Mouse (Mus musculus) cerebellum, postnatal 10 days (tissue): ENCODE data around the gene Wbp11.

ENCODE experiments used
- DNase-seq, 2 experiments: peaks; one replicate each; pipeline ENCODE4 v3.0.0; 2021; ENCODE audit warnings: mixed read lengths in 2 of 2

The Wbp11 gene

DNA sequence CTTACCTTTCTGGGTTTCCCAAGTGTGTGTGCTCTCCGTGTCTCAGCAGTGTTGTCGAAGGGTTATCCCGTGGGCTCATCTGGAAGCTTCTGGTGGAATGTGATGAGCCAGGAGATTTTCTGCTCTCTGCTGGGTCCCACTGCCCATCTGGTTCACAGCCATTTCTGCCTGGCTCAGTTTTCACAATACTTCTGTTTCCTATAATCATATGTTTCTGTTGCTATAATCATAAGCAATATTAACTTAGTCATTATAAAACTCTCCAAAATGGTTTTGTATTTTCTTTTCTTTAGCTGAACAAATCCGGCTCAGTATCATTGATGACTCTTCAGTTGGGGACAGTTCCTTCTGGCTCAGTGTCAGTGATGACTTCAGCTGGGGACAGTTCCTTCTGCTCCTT is 7.3 kb upstream of the Wbp11 start, which contains the start of gene Smco3:
Gene Smco3 (minus strand): TSS at position 101 of the 400 bp plus-strand sequence.
- DNase-seq: peak in 1 of 2 experiments; percentile 22

DNA sequence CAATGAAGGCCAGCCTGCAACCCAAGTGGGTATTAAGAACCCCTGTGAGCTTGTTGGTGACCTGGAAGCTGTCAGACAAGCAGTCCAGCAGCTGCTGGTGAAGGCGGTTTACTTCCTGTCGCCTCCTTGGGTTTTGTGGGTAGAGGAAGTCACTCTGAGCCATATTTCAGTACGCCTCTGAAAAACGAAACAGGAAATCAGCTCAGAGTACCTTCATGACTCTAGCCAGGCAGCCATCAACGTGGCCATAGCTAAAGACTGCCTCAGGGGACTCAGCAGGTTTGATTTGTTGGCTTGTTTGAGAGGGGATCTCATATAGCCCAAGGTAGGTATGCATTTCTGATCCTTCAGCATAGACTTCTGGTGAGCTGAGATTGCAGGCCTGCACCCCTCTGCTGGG is 3.7 kb upstream of the Wbp11 start:
- no peak for DNase-seq

DNA sequence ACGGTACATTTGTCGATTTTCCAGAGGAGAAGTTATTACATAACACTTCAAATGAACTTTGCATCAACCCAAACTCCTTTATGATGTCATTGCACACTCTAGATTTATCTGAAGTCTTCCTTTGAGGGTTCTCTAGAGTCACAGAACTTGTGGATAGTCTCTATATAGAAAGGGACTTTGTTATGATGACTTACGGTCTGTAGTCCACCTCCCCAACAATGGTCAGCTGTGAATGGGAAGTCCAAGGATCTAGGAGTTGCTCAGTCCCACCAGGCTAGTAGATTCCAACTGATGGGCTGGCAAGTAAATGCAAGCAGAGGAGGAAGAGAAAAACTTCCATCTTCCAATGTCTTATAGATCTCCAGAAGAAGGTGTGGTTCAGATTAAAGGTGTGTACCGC is 648 bp upstream of the Wbp11 start:
- peak in 1 of 2 experiments; percentile 33 for DNase-seq

DNA sequence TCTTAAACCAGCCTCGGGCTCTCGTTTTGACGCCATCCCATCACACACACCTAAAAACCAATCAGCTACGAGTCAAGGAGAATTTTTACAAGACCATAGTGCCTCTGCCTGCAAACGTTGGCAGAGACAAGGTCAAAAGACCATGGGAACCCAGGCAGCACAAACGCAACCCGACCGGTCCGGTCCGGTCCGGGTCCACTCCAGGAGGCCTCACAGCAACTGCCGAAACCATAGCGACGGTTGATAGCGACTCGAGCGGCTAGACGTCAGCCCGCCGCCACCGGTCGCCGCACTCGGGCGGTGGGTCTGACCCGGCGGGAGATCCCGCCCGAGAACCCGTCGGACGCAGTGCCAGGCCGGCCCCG is 535 bp downstream of the Wbp11 start, which contains the start of gene BC049715:
Gene BC049715 (plus strand): TSS at position 111 of the 365 bp plus-strand sequence.
- DNase-seq: no peak

DNA sequence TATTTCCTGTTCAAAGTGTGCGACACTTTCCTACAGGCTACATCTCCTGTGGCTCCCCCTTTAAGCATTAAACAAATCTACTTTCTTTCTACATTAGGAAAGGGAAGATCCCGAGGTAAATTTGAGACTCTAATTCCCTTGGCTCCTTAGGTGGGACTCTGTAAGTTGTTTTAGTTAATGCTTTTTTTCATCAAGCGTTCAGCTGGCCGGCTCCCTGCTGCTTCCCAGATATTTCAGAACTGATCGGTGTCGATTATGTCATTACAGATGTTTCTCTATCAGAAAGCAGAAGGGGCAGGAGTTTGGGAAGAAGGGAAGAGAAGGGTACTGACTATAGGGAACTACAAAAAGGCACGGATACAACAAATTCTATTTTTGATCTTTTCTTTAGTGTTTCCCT is 917 bp downstream of the Wbp11 start:
- peak in 1 of 2 experiments; percentile 27 for DNase-seq

DNA sequence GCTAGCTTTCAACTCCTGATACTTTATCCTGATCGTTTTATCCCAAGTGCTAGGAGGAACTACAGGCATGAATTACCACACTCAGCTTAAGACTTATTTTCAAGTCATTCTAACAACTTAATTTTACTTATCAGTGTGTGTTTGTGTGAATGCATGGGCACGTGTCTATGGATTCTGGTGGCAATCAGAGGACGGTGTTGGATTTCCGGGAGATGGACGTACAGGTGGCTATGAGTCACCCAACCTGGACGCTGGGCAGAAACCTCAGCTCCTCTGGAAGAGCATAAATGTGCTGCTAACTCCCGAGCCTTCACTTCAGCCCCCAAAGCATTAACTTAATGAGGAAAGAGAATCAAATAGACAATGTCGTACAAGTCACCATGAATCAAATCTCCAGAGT is 3.0 kb downstream of the Wbp11 start:
- no peak for DNase-seq

DNA sequence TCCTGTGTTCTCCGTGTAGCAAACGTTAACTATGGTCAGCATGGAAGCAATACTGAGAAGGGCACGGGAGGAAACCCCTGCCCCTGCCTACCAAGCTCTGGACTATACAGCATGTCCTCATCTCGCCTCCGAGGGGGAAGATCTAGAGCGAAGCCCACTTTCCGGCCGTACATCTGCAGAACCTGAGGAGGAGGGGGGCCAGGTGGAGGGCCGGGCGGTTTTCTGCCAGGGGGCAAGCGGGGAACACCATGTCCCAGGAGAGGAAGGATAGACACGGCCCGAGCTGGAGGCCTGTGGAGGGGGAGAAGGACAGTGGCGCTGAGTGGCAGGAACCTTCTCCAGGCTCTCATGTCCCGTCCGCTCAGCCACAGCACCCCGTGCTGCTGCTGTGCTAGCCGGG is 6.9 kb downstream of the Wbp11 start:
- no peak for DNase-seq

DNA sequence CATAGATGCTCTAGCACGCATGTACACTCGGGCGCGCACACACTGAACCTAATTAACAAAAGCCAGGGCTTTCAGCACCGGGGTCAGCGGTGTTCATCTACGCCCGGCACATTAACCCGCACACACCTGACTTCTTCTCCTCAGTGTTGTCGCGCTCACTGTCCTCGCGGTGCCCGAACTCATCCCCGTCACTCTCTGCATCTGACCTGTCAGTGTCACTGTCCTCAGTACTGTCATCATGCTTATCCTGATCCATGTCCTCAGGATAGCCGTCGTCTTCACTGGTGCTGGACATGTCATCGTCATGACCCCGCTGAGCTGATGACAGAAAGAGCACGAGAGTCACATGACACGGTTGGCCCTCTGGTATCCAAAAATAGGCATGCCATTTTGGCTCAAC is 7.7 kb downstream of the Wbp11 start:
- DNase-seq: no peak

DNA sequence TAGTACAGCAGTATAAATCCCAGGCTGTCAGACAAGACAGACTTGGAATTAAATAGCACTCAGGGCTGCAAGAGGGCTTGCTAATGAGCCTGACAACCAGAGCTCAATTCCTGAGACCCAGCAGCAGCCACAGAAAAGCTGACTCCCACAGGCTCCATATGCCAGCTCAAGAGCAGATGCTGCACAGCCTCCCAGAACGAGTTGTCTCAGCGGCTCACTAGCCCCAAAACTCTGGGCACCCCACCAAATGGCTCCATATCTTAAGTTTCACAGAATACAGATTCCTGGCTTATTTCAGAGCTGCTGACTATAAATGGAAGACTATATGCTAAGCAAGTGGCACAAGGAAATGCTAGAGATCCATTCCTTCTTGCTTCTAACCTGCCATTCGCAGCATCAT is 10.5 kb downstream of the Wbp11 start:
- DNase-seq: no peak

DNA sequence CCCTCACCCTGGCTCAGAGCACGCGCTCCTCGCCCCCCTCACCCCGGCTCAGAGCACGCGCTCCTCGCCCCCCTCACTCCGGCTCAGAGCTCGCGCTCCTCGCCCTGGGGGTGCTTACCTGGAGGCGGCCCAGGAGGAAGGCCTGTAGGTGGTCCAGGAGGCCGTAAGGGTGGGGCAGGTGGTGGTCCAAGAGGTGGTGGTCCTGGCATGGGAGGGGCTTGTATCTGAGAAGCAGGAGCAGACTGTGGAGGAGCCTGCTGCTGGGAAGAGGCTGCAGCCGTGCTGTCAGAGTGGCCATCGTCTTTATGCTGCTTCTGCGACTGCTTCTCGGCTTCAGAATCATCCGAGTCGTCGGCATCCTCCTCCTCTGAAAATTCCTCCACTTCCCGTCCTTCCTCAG is 11.2 kb downstream of the Wbp11 start:
- DNase-seq: no peak

DNA sequence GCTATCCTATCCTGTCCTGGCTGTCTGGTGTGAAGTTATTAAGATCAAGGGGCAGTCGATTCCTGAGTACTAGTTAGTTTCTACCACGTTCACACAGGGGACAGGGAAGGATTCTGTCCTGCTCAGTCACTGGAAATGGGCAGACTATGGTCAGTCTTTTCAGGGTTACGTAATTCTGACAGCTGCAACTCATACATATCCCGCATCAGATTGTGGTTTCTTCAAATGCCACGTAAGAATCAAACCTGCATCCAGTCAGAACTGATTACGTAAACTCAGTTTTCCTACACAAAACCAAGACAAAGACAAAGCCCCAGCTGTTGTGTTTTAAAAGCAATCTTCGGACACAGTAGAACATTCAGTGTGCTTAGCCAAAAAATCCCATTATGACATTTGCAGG is 12.7 kb downstream of the Wbp11 start:
- no peak for DNase-seq

DNA sequence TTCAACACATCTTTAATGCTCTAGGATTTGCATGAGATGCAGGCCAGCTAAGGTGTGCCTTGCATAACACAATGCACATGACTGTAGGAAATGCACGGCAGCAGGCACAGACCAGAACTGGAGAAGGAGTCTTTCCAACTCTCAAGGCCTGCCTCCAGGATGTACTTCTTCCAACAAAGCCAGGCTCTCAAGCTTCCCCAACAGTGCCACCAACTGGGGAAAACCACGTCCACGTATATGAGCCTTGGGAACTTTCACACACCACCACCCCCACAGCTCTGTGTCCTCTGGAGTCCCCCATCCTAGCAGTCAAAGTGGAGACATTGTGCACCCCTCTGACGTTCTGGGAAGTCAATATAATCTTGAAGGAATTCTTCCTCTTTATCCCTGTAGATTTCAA is 14.9 kb downstream of the Wbp11 start:
- peak in 1 of 2 experiments; percentile 26 for DNase-seq

DNA sequence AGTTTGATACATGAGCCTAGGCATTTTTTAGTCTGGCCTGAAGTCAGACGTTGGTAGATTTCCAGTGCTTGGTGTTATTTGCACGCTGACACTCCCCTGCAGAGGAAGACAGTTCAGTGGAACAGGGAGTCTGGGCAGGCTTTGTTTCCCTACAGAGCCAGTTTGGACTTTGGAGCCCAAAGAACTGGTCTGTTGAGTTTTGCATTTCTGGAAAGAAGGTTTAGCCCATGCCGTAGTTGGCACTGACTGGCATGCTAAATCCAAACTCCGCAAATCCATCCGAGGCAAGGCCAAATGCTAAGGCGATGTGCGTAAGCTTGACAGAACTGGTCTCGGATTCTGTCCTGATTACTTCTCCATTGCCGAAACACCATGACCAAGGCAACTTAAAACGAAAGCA is 16.8 kb downstream of the Wbp11 start:
- no peak for DNase-seq

DNA sequence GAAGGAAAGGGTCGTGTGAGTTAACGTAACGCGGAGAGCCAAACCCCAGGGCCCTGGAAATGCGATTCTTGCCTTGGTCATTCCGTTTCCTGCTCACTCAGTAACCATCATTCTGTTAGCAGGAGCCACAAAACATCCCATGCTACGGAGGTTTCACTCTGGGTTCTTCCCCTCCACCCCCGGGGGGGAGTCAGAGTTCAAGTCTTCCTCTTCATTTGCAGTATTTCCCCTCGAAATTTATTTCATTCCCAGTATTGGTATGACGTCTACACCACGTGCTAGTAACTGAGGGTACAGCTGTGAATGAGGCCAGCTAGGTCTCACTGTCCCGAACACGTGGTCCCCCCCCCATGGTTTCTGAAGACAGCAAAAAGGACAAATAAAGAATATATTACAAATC is 18.4 kb downstream of the Wbp11 start:
- no peak for DNase-seq

DNA sequence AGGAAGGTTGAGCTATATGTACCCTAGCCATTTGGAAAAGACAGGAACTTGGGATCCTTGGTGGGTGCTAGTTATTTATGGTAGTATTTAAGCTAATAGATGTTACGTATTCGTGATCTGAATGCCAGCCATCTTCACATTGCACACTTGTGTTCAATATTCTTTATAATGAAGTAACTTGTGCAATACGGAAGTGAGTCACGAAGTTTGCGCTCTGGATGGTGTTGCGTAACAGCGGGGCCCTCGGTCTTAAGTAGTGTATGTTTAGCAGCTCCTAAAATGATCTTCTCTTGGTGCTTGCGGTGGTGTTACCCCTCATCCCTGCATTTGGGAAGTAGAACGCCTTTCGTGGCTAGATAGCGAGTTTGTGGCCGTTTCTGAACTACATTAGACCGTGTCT is 19.0 kb downstream of the Wbp11 start:
- DNase-seq: no peak

DNA sequence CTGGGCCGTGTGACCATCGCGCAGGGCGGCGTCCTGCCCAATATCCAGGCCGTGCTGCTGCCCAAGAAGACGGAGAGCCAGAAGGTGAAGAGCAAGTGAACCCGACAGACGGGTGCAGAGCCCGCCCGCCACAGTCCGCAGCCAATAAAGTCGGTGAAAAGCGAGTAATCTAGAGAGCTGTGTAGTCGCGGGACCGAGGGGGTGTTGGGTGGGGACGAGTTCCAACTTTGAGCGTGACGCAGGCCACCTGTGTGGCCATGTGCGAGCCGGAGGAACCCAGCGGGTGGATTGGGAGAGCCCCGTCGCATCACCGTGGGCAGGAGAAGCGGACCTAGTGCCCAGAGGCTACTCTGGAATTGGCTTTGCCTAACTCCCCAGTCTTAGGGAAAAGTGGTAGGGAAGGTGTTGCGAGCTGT is 19.4 kb downstream of the Wbp11 start:
- DNase-seq: peak in 1 of 2 experiments; percentile 53

DNA sequence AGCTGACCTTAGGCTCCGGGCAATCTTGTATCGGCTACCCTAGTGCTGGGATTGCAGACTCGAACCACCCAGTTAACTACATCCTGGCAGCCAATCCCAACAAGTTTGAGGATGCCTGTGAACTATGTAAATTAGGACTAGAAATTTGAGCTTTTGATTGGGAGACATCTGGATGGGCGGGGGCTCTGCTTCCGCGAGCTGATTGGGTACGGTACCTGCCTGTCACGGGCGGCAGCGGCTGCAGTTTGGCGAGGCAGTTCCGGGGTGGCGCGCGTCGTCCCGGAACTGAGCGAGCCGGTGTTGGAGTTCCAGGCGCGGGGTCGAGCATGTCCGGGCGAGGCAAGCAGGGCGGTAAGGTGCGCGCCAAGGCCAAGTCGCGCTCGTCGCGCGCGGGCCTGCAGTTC is 20.0 kb downstream of the Wbp11 start, which contains the start of gene H2afj:
Gene H2afj (plus strand): TSS at position 231 of the 404 bp plus-strand sequence.
- DNase-seq: peak; percentile 99

DNA sequence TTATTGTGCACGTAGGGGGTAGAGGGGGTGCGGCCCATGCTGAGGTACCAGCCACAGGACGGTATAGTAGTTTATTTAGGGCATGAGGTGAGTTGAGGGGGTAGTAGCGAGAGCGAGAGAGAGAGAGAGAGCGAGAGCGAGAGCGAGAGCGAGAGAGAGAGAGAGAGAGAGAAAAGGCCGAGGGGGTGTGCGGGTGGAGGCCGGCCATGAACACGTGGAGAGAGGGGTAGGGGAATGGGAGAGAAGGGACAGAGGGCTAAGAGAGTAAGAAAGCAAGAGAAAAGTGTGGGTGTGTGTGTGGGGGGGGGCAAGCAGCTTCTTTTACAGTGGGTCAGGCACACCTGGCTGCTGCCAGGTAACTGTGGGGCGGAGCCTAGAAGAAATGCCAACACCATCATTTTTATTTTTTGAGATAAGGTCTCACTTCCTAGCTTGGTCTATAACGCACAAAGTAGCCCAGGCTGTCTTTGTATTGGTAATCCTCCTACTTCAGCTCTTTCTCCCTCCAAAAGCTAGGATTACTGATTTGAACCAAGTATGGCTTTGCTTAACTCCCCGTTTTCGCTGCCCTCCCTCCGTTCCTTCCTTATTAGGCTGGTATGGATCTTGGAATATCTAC is 20.5 kb downstream of the Wbp11 start:
- no peak for DNase-seq

DNA sequence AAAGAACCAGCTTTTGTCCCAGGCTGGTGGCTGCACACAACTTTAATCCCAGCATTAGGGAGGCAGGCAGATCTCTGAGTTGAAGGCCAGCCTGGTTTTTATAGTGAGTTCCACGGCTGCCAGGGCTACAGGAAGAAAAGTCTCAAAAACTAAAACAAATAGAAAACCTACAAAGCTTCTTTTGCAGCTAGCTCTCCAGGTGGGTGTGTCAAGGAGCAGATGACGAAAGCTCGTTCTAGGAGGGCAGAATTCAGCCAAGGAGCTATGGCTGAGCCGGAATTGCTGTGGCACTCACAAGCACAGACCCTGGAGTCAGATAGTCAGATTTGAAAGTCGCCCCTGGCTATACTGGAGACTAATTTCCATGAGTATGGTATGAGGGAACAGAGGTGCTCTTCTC is 21.2 kb downstream of the Wbp11 start:
- no peak for DNase-seq

DNA sequence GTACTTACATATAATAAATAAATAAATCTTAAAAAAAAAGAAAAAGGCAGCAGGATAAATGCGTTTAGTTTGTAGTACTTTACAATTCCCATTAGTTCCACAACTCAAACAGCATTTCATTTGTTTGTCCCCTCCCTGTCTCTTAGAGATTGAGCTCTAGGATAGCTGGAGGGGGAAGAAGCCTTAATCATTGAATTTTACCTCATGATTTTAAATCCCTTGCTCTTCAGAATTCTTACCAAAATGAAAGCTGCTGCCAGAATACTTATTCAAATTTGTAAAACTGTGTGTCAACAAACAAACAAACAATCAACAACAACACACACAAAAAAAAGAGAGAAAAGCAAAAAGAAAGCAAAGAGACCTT is 22.6 kb downstream of the Wbp11 start:
- DNase-seq: no peak

DNA sequence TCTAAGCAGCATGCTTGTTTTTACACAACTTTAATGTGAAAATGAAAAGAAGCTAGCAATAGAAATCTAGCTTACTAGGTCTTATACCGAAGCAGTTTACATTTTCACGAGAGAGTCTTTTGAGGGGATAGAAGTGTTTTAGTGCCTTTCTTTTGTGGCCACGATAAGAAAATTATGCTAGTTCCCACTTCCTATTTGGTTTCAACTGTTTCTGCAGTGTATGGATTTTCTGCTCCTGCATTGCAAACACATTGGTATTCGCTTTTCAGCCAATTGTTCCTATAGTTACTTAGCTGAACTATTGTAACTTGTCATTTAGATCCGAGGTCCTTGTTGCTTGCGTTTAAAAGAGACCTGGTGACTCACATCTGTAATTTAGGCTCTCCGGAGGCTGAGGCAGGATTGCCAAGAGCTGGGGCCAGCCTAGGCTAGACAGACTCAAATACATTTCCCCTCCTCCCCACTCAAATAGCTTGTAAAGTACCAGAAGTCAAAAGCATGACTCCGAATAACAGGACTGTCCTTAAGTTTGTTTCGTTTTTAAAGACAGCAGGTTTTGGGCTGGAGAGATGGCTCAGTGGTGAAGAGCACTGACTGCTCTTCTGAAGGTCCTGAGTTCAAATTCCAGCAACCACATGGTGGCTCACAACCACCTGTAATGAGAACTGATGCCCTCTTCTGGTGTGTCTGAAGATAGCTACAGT is 23.2 kb downstream of the Wbp11 start:
- DNase-seq: no peak

DNA sequence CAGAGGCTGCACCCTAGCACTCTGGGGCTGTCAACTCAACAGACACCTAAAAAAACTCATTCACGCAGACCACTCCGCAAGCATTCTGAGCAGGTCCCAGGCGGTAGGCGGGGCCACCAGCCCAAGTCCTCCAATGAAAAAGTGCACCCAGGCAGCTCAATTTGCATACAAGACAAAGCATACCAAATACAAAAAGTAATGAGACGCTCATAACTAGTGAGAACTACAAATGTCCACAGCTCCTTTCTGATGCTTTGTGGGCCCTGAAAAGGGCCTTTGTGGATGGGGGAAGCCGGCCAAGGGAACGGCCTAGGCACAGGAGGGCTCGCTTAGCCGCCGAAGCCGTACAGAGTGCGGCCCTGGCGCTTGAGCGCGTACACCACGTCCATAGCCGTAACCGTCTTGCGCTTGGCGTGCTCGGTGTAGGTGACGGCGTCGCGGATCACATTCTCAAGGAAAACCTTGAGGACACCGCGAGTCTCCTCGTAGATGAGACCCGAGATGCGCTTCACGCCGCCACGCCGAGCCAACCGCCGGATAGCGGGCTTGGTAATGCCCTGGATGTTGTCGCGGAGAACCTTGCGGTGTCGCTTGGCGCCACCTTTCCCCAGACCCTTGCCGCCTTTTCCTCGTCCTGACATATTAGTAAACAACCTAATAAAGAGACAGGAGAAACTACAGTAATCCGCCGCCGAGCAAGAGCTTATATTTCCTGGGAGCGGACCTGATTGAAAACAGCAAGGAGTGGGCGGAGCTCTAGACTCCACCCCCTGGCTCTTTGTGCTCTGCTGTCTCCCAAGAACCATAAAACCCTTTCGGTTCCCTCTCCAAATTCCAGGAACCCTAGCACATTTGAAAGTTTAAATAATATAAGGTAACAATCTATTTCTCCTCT is 24.0 kb downstream of the Wbp11 start, which contains the start of gene Hist4h4:
Gene Hist4h4 (minus strand): TSS at position 677 of the 895 bp plus-strand sequence.
- peak; percentile 98 to 99 for DNase-seq

DNA sequence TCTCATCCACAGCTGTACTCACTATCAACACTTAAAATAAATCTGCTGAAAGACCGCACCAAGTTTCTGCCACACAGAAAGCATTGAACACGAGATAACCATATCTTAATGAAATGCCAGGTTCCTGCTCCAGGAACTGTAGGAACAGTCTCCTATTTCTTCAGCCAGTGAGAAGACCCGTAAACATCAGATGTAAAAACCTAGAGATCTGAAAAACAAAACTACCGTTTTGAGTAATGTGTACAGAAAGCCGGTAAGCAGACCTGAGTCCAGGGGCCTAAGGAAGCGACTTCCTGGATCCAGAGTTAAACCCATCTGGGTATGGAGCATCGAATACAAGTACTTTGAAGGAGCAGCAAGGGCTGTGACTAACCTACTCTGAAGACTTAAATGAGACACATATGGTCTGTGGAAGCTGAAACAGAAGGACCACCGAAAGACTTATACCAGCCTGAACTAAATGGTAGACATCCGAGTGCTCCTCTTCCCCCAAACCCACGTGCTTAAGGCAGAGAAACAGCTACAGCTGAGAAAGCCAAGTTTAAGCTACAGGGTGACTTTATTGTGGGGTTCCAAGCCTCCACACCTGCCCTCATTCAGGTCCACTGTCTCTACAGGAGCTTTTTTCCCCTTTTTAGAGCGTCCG is 24.8 kb downstream of the Wbp11 start:
- DNase-seq: no peak
